Mouse (Mus musculus) stomach, embryonic 15.5 days (tissue): ENCODE measurements around the gene Dgkd. TPM values are rescaled to one million over a fixed set of nuclear protein-coding genes. Genes with fewer than 3 reads are reported as not detected.

ENCODE experiments used
- ATAC-seq: fragments of 200-750 bp; cut with Nextera tagmentation; 2 replicates; pipeline ENCODE4 v1.8.0; 2017; ENCODE audit warnings: low read depth, moderate number of reproducible peaks, moderate TSS enrichment; ENCODE audit not compliant: insufficient read depth, low FRiP score
- H3K27ac ChIP-seq: fragments of 300-500 bp; sonication (generic); 2 replicates; pipeline ENCODE4 v1.5.1; 2015; ENCODE audit warnings: mild to moderate bottlenecking, inconsistent platforms
- H3K27me3 ChIP-seq: fragments of 300-500 bp; sonication (generic); replicated peaks from 2 replicates; pipeline ENCODE4 v1.6.1; 2015; ENCODE audit warnings: inconsistent platforms
- H3K36me3 ChIP-seq: fragments of 300-500 bp; sonication (generic); 2 replicates; pipeline ENCODE4 v1.6.1; 2015; ENCODE audit warnings: inconsistent platforms
- H3K4me1 ChIP-seq: fragments of 300-500 bp; sonication (generic); 2 replicates; pipeline ENCODE4 v1.6.1; 2015; ENCODE audit warnings: inconsistent platforms
- H3K4me2 ChIP-seq: fragments of 300-500 bp; sonication (generic); 2 replicates; pipeline ENCODE4 v1.6.1; 2015; ENCODE audit warnings: mild to moderate bottlenecking, inconsistent platforms
- H3K4me3 ChIP-seq: fragments of 300-500 bp; sonication (generic); replicated peaks from 2 replicates; pipeline ENCODE4 v1.5.1; 2015; ENCODE audit warnings: inconsistent platforms
- H3K9ac ChIP-seq: fragments of 300-500 bp; sonication (generic); 2 replicates; pipeline ENCODE4 v1.6.1; 2015; ENCODE audit warnings: inconsistent platforms
- H3K9me3 ChIP-seq: fragments of 300-500 bp; sonication (generic); 2 replicates; pipeline ENCODE4 v1.6.1; 2016; ENCODE audit warnings: inconsistent platforms
- WGBS: fragments of 180-500 bp; shearing (Covaris S2); methylation state at CpG from one replicate; pipeline ENCODE4 v1.1.7; 2015; 5-methylcytosine and 5-hydroxymethylcytosine counted together
- polyA plus RNA-seq: library from polyadenylated mRNA; unstranded; fragments of >200 nt; fragmentation: Nextera tagmentation; extraction: Ambion mirVana; gene quantifications from 2 replicates; pipeline ENCODE4 v1.2.1, GENCODE M21; 2015

Dgkd gene
- polyA plus RNA-seq, 1 experiment from 2014 or later = 25.5 TPM

DNA sequence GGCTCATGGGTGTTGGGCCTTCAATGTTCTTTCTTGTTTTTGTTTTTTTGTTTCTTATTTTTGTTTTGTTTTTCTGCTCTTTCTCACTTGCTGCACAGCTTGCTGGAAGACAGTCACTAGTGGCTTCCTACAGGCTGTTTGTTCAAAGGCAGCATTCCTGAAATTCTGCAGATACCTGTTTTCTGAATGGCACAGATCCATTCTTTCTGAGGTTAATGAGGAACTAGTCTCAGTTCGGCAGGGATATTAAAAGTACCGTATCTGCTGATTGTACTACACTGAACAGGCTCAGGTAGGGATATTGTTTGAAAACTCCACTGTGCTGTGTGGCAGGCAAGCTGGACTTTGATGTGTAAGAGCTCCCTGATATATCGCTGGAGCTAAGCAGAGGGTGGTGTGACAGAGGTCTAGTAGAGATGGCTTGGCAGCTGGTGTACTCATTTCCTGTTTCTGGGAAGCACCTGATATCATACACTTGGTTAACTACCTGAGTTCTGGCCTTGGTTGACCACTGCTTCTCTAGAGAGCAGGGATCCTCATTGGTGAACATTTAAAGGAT lies 67.0 kb downstream of the Dgkd start:
- Histone ChIP-seq H3K27ac (no peak overlapping the region), H3K4me2 (no peak overlapping the region), H3K4me1 (no peaks in the 10 kb centered on the region), H3K9me3 (no peaks in the 10 kb centered on the region), H3K4me3 (no peak overlapping the region), H3K9ac (no peak overlapping the region), H3K27me3 (no peaks in the 10 kb centered on the region), H3K36me3 (peaks cover 31% of the 10 kb centered on the region; the same call in 1 of the 2 replicates)
- 55% methylated on average over 3 of the region's 3 CpGs for WGBS
- ATAC-seq = no peak

DNA sequence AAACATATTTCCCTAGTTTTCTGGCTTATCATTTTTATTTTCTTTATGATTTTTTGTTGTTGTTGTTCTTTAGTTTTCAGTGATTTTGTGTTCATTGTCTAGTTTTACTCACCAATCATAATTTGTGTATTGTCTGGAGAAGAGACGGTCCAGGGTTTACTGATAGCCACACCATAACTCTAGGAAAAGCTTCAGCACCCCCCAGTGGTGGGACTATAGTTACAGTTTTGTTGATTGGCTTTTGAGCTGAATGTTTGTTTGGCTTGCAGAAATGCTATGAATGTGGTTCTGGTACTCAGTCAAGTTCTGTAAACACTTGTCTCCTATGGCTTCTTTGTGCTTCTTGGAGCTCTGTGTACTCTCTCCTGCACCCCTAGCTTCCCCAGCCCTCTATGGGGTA lies 69.6 kb downstream of the Dgkd start:
- Histone ChIP-seq H3K27ac (no peak overlapping the region), H3K4me2 (no peak overlapping the region), H3K36me3 (peaks cover 39% of the 10 kb centered on the region; the same call in 1 of the 2 replicates), H3K27me3 (no peaks in the 10 kb centered on the region), H3K4me1 (no peaks in the 10 kb centered on the region), H3K9me3 (no peaks in the 10 kb centered on the region), H3K9ac (no peak overlapping the region), H3K4me3 (no peak overlapping the region)
- WGBS = 33% methylated on average over 1 of the region's 1 CpGs
- ATAC-seq = no peak

DNA sequence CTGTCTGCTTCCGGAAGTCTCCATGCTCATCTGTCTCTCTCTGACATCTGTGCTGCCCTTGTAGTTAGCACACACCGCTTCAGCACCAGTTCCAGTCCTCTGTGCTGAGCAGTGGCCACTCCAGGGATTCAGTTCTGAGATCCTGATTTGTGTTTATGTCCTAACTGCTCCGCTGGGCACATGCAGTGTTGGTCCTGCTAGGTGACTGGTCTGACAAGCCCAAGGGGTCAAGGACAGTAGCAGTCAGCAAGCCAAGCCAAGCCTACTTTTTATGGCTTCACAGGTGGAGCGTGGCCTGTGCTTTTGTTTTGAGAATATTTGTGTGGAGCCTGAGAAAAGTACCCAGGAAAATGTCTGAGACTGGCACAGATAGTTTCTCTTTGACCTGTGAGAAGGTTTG lies 71.8 kb downstream of the Dgkd start:
- H3K4me2 ChIP-seq = no peak overlapping the region

GRCm38 (mm10) chr1:87929730-87930129 lies 76.6 kb downstream of the Dgkd start:
- Histone ChIP-seq H3K27ac (no peak overlapping the region), H3K4me1 (no peaks in the 10 kb centered on the region), H3K4me3 (no peak overlapping the region), H3K9me3 (no peaks in the 10 kb centered on the region), H3K9ac (no peak overlapping the region), H3K27me3 (no peaks in the 10 kb centered on the region), H3K36me3 (peaks cover 41% of the 10 kb centered on the region), H3K4me2 (no peak overlapping the region)
- no peak for ATAC-seq
- 74% methylated on average over 5 of the region's 5 CpGs for WGBS

More for the DNA sequence above, 71.8 kb downstream of the Dgkd start:
- no peak overlapping the region for H3K27ac ChIP-seq
- peaks cover 37% of the 10 kb centered on the region; the same call in 1 of the 2 replicates for H3K36me3 ChIP-seq
- 86% methylated on average over 4 of the region's 4 CpGs for WGBS
- H3K4me3 ChIP-seq = no peak overlapping the region
- no peaks in the 10 kb centered on the region for H3K27me3 ChIP-seq
- ATAC-seq = no peak
- H3K9me3 ChIP-seq = no peaks in the 10 kb centered on the region
- H3K4me1 ChIP-seq = no peaks in the 10 kb centered on the region
- H3K9ac ChIP-seq = no peak overlapping the region

- Histone ChIP-seq H3K9me3 (no peaks in the 10 kb centered on the region), H3K4me2 (no peak overlapping the region), H3K27me3 (no peaks in the 10 kb centered on the region), H3K27ac (no peak overlapping the region), H3K4me3 (no peak overlapping the region), H3K36me3 (peaks cover 20% of the 10 kb centered on the region; the same call in 1 of the 2 replicates), H3K9ac (no peak overlapping the region), H3K4me1 (no peaks in the 10 kb centered on the region)
- ATAC-seq = no peak
- WGBS = 83% methylated on average over 5 of the region's 5 CpGs
Measured at GRCm38 (mm10) chr1:87933051-87933450, 80.0 kb downstream of the Dgkd start.

GRCm38 (mm10) chr1:87935095-87935494 lies 82.0 kb downstream of the Dgkd start:
- ATAC-seq = no peak
- H3K4me1 ChIP-seq = no peaks in the 10 kb centered on the region
- H3K36me3 ChIP-seq = peaks cover 29% of the 10 kb centered on the region
- H3K4me3 ChIP-seq = no peak overlapping the region
- no peak overlapping the region for H3K4me2 ChIP-seq
- H3K9me3 ChIP-seq = no peaks in the 10 kb centered on the region
- 81% methylated on average over 9 of the region's 9 CpGs for WGBS
- H3K9ac ChIP-seq = no peak overlapping the region
- H3K27me3 ChIP-seq = no peaks in the 10 kb centered on the region
- no peak overlapping the region for H3K27ac ChIP-seq

GRCm38 (mm10) chr1:87935546-87935945 lies 82.5 kb downstream of the Dgkd start:
- Histone ChIP-seq H3K4me3 (no peak overlapping the region), H3K9me3 (no peaks in the 10 kb centered on the region), H3K4me2 (no peak overlapping the region), H3K27me3 (no peaks in the 10 kb centered on the region), H3K27ac (no peak overlapping the region), H3K9ac (no peak overlapping the region), H3K36me3 (peaks cover 34% of the 10 kb centered on the region), H3K4me1 (no peaks in the 10 kb centered on the region)
- ATAC-seq = no peak
- 81% methylated on average over 2 of the region's 2 CpGs for WGBS

GRCm38 (mm10) chr1:87936075-87936474 lies 83.0 kb downstream of the Dgkd start:
- WGBS = 86% methylated on average over 7 of the region's 7 CpGs
- peaks cover 39% of the 10 kb centered on the region for H3K36me3 ChIP-seq
- no peaks in the 10 kb centered on the region for H3K4me1 ChIP-seq
- no peak overlapping the region for H3K4me3 ChIP-seq
- H3K27ac ChIP-seq = no peak overlapping the region
- H3K4me2 ChIP-seq = no peak overlapping the region
- H3K27me3 ChIP-seq = no peaks in the 10 kb centered on the region
- ATAC-seq = no peak
- no peak overlapping the region for H3K9ac ChIP-seq
- no peaks in the 10 kb centered on the region for H3K9me3 ChIP-seq

DNA sequence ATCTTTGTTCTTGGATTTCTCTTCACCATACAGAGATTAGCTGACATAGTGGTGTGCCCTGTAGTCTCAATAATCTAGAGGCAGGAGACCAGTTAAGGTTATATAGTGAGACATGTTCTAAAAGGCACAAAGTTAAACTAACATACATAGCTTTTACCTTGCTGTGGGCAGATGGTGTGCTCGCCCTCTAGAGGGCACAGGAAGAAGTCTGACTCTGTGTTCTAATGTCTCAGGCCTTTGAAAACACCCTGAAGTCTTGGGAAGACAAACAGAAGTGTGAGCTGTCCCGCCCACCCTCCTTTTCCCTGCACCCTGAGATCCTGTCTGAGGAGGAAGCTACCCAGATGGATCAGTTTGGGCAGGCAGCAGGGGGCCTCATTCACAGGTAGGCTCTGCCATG lies 83.4 kb downstream of the Dgkd start:
- H3K4me1 ChIP-seq = no peaks in the 10 kb centered on the region
- no peak overlapping the region for H3K27ac ChIP-seq
- H3K9me3 ChIP-seq = no peaks in the 10 kb centered on the region
- H3K4me3 ChIP-seq = no peak overlapping the region
- 34% methylated on average over 2 of the region's 2 CpGs for WGBS
- no peak overlapping the region for H3K9ac ChIP-seq
- H3K36me3 ChIP-seq = peaks cover 43% of the 10 kb centered on the region
- no peaks in the 10 kb centered on the region for H3K27me3 ChIP-seq
- ATAC-seq = no peak
- no peak overlapping the region for H3K4me2 ChIP-seq

GRCm38 (mm10) chr1:87941765-87942164 lies 88.7 kb downstream of the Dgkd start:
- Histone ChIP-seq H3K4me2 (no peak overlapping the region), H3K9ac (no peak overlapping the region), H3K27ac (no peak overlapping the region), H3K27me3 (no peaks in the 10 kb centered on the region), H3K4me3 (no peak overlapping the region), H3K9me3 (no peaks in the 10 kb centered on the region), H3K36me3 (peaks cover 74% of the 10 kb centered on the region), H3K4me1 (no peaks in the 10 kb centered on the region)
- no peak for ATAC-seq
- 88% methylated on average over 1 of the region's 1 CpGs for WGBS

- peaks cover 59% of the 10 kb centered on the region for H3K36me3 ChIP-seq
- H3K27me3 ChIP-seq = no peaks in the 10 kb centered on the region
- no peak overlapping the region for H3K4me3 ChIP-seq
- no peak overlapping the region for H3K4me2 ChIP-seq
- H3K4me1 ChIP-seq = no peaks in the 10 kb centered on the region
- ATAC-seq = peak; percentile 14; the same call in 1 of the 2 replicates
- no peak overlapping the region for H3K9ac ChIP-seq
- no peak overlapping the region for H3K27ac ChIP-seq
- WGBS = 74% methylated on average over 6 of the region's 6 CpGs
- no peaks in the 10 kb centered on the region for H3K9me3 ChIP-seq
Measured at GRCm38 (mm10) chr1:87947681-87948091, 94.6 kb downstream of the Dgkd start.

DNA sequence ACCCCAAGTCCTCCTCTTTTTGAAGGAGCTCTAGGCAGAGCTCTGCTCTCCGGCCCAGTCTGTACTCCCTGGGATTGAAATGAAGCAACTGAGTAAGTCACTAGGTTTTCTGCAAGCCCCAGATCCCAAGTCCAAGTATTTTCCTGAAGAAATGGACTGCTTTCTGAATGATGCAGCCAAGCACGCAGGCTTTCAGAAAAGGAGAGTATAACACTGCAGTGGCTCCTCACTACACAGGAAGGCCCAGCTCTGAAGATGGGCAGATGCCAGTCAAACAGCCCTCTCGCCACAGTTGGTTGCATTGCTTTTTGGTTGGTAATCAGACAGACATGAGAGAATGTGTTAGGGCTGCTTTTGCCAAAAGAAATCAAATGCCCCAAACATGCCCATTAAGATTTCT lies 98.6 kb downstream of the Dgkd start:
- WGBS = 92% methylated on average over 3 of the region's 3 CpGs
- H3K9me3 ChIP-seq = no peaks in the 10 kb centered on the region
- no peak overlapping the region for H3K4me2 ChIP-seq
- no peak overlapping the region for H3K27ac ChIP-seq
- no peaks in the 10 kb centered on the region for H3K27me3 ChIP-seq
- peaks cover 51% of the 10 kb centered on the region for H3K36me3 ChIP-seq
- no peaks in the 10 kb centered on the region for H3K4me1 ChIP-seq
- ATAC-seq = no peak
- no peak overlapping the region for H3K4me3 ChIP-seq
- no peak overlapping the region for H3K9ac ChIP-seq

DNA sequence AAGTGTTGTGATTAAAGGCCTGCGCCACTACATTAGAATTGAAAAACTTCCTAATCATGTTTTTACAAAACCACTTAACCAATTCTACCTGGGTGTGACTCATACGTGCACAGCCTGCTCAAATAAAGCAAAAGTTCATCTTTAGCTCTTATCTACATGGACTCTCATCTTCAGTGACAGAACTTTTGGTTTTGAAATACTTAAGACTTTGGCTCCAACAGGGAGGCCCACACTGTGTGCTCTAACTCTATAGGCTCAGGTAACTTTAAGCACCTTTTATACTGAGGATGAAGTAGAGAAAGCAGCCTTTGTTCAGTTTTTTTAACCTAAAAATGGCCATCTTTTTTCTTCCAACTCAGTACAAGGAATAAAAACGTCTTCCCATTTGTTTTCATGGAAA lies 100.0 kb downstream of the Dgkd start:
- no peak overlapping the region for H3K4me2 ChIP-seq
- no peaks in the 10 kb centered on the region for H3K9me3 ChIP-seq
- H3K36me3 ChIP-seq = peaks cover 47% of the 10 kb centered on the region
- no peak for ATAC-seq
- WGBS = 82% methylated on average over 3 of the region's 3 CpGs
- H3K27me3 ChIP-seq = no peaks in the 10 kb centered on the region
- no peaks in the 10 kb centered on the region for H3K4me1 ChIP-seq
- no peak overlapping the region for H3K4me3 ChIP-seq
- no peak overlapping the region for H3K27ac ChIP-seq
- H3K9ac ChIP-seq = no peak overlapping the region
